Mouse (Mus musculus): ENCODE results near the gene Ctse.
A peak's percentile ranks its signal among the peaks of the same experiment; 100 is the strongest.

The Ctse gene

DNA sequence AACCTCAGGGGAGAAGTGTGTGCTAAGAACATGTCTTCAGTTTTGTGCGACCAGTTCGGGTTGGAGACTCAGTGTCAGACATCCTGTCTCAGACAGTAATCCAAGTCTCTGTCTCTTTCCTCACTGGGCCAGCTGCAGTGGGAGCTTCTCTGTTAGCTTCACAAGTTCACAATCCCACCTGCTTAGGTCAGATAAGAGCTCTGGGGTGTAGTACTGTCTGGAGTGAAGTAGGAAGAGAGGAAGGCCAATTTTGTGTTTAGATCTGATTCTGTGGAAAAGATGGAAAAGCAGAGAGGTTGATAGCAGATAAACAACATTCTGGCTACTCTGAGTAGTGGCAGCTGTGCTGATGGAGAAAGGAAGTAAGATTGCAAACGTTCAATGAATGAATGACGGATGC lies 61.5 kb downstream of the Ctse start:
- DNase-seq (ENCODE audit: extremely low spot score, low spot score), result no peak

DNA sequence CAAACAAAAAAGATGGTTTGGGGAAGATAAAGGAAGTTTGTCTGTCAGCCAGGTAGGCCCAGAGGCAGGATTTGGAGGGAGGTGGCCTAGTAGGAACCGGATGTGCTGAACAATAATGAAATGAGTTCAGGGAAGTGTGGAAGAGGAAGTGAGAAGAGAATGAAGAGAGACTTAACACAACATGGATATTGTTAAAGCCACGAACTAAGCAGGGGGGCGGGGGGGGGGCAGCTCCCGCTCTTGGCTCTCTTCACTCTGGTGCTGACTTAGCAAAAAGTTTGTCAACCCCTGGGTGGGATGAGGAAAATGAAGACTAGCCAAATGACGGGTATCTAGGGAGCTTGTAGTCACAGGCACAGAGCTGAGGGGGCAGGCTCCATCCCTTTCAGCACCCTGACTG lies 62.3 kb downstream of the Ctse start:
- DNase-seq (ENCODE audit: extremely low spot score, low spot score), result no peak

- no peak for DNase-seq (ENCODE audit: extremely low spot score, low spot score)
Observed at GRCm38 (mm10) chr1:131701391-131701790, 63.3 kb downstream of the Ctse start.

- no peak for DNase-seq (ENCODE audit: extremely low spot score, low spot score)
Observed at GRCm38 (mm10) chr1:131702094-131702766, 64.1 kb downstream of the Ctse start.

- no peak for DNase-seq (ENCODE audit: extremely low spot score, low spot score)
Observed at GRCm38 (mm10) chr1:131703482-131703881, 65.4 kb downstream of the Ctse start.

DNA sequence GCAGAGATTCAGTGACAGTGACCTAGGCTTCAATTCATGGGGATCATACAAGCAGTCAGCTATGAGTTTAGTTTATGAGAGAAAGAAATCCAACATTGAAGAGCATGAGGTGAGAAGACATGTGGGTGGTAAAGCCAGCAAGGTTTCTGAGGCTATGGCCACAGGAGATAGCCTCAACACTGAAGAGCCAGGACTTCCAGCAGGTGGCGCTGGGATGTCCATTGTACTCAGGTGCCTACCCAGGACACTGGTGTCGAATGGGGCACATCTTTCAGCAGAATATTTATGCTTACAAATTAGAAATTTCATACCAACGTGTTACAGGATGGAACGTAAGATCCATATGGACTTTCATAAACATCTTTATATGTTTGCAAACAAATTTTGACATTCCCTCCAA lies 70.2 kb downstream of the Ctse start:
- DNase-seq (ENCODE audit: extremely low spot score, low spot score), result no peak

- no peak for DNase-seq (ENCODE audit: extremely low spot score, low spot score)
Observed at GRCm38 (mm10) chr1:131711518-131711917, 73.4 kb downstream of the Ctse start.

- peak; percentile 84 for DNase-seq (ENCODE audit: extremely low spot score, low spot score)
Observed at GRCm38 (mm10) chr1:131712386-131712785, 74.3 kb downstream of the Ctse start.

- DNase-seq (ENCODE audit: extremely low spot score, low spot score), result no peak
Observed at GRCm38 (mm10) chr1:131714388-131715337, 76.6 kb downstream of the Ctse start.

DNA sequence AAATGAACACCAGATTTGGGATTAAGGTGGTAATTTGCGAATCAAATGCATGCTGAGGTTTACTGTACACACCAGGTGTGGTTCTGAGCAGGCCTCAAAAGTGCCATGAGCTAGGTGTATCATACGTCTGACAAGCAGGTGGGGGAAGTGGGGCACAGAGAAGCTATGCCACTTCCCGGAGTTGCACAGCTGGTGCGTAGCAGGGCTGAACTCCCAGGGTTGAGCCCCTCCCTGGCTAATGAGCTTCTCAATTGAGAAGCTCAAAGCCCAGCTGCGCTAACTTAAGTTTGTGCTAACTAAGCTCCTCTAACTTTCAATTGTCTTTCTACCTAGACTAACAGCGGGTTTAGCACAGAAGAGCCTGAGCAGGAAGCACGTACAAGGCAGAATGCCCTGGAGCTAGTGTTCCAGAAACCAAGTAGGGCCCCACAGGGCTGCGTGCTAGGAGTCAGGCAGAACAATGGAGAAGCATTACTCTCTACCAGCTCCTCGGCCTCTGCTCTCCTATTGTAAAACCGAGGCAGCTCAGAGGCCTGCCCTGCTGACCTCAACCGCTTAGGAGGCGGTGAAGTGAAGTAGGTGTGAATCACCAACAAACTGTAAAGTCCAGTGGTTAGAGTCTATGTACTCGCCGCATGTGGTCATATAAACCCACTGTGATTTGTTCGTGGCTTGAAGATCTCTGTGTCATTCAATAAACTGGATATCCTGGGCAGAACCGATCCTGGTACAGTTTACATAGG lies 81.0 kb downstream of the Ctse start:
- DNase-seq (ENCODE audit: extremely low spot score, low spot score), result no peak

DNA sequence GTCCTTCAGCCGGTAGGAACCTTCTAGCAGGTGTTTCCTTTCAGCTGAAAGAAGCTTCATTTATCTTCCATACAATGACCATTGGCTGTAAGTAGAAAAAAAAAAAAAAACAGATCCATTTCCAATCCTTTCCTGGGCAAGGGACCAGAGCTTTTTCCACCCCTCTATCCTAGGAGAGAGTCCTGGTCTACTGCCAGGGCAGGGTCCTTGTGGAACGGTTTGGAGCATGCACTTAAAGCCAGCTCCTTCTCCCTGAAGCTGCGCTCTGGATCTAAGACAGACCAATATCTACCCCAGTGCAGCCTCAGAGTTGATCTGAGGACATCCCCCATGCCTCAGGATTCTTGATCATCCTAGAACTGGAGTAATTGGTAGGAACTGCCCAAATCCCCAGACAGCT lies 83.9 kb downstream of the Ctse start:
- no peak for DNase-seq (ENCODE audit: extremely low spot score, low spot score)

- DNase-seq (ENCODE audit: extremely low spot score, low spot score), result no peak
Observed at GRCm38 (mm10) chr1:131723549-131723948, 85.4 kb downstream of the Ctse start.
